Mouse (Mus musculus) stomach, postnatal 0 days (tissue): ENCODE data around the gene Cd244a.

ENCODE experiments used
- CTCF ChIP-seq: IDR thresholded peaks from 2 replicates; pipeline ENCODE4 v1.5.1; 2016; ENCODE audit warnings: antibody characterized with exemption, low read depth, mild to moderate bottlenecking, moderate library complexity
- EP300 ChIP-seq: optimal IDR thresholded peaks from 2 replicates; pipeline ENCODE3; 2016; ENCODE audit warnings: antibody characterized with exemption

- TF ChIP-seq CTCF, result no peak
- TF ChIP-seq EP300, result no peak
Measured at GRCm38 (mm10) chr1:171531367-171531766, 27.6 kb upstream of the Cd244a start.
